Mouse (Mus musculus): ENCODE data around the gene Casp8.
"Not testable (repeated sequence)": the region's sequence is repeated elsewhere in the genome, so short reads cannot be mapped to it uniquely, and the experiment has no call there.

Casp8 gene

DNA sequence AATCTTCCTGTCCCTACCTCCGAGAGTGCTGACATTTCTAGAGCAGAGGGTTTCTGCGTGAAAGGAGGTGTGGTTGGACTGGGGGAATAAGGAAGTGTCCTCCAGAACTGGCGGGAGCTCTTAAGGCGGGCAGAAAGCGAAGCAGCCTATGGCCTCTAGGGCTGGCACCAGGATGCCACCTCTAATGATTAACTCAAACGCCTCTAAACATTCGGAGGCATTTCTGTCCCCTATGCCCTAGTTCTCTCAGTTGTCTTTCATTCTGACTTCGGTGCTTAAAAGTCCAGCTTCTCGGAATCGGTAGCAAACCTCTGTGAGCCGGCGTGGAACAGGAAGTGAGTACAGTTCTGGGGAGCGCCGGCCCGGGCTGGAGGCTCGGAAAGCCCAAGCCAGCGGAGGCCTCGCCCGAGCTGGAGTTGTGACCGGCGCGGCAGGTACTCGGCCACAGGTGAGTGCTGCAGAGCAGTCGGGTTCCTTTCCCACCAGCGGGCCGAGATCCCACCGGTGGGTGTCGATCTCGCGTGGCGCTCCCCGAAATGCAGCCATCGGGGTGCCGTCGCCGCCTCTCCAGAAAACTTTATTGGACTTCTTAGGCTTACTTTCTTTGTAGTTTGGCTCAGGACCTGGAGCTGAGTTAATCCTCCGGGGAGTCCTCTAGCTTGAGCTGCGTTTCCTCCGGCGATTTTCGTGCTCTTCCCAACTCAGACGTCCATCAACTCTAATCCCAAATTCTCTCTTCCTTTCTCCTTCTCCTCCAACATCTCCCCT, at the start of gene Casp8:
TSS of gene Casp8 (plus strand) at position 84 of the 768 bp plus-strand sequence.
- DNase-seq: no peak

DNA sequence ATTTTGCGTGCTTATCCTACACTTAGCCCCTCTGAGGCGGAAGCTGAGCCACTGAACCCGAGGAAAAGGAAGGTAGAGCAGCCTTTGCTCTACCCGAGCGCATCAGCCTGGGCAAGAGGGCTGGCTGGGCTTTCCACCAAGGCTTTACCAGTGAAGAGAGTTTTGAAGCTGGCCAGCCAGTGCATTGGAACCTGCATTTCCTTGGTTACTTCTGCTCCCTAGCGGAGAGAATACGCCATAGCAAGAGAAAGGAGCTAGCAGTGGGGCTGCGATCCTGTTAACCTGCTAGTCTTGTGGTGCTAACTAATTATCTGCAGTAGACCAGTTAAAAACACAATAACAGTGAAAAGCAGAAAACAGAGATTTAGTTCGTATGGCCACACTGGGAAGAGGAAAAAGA, 48.3 kb upstream of the Casp8 start:
- DNase-seq: peak; percentile 62

DNA sequence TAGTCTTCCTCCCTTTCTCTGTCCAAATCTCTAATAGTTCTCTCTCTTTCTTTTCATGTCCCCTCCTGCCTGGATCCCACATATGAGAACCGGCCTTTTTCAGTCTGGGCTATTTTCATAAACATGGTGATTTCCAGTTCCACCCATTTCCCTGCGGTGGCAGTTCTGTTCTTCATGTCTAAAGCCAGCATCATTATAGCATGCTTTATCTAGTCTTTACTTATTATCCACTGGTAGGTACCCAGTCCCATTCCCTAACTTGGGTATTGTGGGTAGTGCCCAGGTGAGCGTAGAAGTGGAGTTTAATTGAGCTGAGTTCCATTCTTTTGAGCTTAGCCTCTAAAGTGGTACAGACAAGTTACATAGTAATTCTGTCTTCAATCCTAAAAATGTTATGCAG, 35.7 kb upstream of the Casp8 start:
- no peak for DNase-seq

DNA sequence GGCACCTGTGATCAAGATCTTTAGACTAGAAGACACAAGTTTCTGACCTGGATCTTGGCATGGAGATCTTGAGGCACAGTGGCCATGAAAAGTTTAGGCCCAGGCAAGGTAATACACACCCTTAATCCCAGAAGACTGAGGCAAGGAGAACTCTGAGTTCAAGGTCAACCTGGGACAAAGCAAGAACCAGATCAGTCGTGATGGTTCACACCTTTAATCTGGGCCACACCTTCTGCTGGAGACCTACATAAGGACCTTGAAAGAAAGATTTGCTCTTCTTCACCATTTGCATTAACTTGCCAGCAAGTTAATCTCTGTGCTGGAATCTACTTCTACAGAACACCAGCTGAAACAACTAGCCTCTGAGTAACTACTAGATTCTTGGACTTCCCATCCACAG, 34.6 kb upstream of the Casp8 start:
- no peak for DNase-seq

DNA sequence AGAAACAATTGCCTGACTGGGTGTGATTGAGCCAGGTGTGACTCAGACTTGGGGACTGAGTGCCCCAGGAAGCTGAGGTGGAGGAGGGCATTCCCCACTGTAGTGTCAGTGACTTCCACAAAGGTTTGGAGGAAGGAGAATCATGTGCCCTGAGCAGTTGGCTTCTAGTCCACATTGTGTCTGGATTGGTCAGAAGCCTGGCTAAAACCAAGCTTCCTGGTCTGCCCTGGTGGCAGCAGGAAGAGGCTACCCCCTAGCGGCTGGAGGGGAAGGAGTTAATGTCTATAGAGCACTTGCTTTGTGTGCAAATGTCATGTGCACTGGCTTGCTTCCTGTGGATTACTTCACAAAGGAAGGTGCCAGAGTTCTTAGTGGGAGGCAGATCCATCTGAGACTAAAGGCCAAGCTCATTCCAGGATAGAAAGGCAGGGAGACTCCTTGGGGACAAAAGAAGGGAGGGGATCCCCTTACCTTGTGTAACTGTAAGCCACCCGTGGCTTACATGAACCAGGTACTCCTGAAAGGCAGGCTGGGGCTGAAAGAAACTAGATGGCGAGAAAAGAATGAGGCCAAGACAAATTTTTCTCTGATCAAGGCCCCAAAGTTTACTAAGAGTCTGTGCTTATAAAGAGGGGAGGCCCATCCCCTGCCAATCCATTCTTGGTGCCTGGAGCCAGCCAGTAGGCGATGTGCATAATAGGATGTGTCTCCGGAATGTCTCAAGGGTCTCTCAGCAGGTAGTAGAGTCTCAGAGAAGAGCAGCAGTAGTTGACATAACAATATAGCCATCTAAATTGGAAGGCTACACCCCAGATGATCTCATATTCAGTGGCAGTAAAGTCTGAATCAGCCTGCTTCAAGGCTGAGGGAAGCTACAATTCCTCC, 33.5 kb upstream of the Casp8 start:
- not testable (repeated sequence) for DNase-seq

DNA sequence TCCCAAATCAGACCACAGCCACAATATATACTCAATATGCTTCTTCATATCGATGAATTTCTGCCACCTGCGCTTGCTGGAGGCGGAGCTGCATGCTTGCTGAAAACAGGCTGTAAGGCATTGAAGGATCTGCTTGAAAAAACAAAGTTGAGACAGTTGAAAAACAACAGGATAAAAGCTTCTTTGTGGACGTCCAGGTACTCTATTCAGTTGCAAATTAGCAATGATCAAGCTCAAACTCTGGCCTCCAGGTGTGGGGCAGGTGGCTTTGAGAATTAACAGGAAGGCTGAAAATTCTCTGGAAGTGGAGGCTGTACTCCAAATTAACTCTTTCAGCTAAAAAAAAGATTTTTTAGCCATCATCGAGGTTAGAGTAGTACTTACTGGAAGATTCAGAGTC, 32.6 kb upstream of the Casp8 start:
- DNase-seq: no peak

DNA sequence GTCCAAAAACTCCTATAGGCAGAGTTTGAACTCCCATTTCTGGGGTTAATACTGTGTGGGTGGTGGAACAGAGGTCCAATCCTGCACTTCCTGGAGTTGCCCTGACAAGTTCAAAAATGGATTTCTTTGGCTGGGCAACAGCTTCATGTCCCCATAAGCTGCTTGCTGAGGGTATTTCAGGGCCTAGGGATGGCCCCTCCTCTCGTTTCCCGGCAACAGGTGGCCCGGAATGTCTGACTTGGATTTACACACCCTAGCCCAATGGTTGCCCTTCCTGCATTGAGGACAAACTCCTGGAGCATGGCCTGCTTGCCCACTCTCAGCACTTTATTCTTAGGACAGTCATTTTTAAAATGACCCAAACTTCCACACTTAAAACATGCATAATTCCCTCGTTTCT, 28.7 kb upstream of the Casp8 start:
- not testable (repeated sequence) for DNase-seq

DNA sequence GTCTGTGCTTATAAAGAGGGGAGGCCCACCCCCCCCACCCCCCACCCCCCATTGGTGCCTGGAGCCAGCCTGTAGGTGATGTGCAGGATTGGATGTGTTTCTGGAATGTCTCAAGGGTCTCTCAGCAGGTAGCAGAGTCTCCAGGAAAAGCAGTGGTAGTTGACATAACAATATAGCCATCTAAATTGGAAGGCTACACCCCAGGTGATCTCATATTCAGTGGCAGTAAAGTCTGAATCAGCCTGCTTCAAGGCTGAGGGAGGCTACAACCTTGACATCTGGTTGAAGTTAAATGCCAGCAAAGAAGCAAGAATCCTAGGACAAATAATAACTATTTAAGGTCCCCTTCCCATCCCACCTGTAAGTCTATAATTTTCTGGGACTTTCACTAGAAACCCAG, 26.0 kb upstream of the Casp8 start:
- no peak for DNase-seq

DNA sequence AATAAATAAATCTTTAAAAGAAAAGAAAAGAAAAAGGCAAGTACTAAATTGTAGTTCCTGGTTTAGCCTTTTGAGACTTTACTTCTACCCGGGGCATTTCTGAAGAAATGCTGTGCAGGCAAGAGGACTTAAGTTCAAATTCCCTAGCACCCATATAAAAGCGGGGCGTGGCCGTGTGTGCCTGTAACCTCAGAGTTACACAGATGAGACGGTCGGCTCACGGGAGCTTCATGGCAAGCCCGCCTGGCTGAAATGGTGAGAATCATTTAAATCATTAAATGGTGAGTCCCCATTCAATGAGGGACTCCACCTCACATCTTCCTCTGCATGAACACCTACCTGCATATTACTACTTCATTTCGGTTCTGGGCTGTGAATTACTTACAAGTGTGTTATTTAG, 25.5 kb upstream of the Casp8 start:
- no peak for DNase-seq

DNA sequence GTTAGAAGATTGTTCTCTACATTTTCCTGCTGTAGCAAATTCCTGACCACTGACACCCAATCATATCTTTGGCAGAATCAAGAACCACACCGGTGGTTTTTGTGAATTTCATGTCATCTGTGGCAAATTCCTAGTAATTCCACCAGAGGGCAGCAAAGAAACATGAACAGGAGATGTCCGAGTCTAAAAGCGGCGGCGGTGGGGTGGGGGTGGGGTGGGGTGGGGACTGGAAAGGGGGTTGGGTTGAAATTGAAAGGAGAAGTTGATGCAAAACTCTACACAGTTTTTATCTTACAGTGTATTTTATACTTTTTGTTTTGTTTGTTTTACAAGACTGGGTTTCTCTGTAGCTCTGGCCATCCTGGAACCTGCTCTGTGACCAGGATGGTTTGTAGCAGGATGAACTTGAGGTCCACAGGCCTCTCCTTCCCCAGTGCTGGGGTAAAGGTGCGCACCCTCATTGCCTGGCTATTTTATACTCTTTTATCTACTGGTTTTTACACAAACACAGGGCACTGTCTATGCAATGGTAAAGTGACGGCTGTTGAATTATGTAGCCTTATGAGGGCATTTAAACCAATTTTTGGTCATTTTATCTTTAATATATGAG, 25.0 kb upstream of the Casp8 start:
- DNase-seq: peak; percentile 34

DNA sequence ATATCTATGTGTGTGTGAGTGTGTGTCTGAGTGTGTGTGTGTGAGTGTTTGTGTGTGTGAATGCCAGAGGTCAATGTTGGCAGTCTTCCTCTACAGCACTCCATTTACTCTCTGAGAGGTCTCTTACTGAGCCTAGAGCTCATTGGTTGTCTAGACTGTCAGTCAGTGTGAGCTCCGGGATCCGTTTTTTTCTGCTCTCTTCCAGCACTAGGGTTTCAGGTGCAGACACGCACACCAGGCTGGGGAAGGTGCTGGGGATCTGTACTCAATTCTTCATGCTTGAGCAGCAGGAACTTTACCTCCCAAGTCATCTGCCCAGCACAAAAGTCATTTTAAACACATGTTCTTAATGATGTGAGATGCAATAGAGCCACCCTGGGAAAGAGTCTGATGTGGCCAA, 23.1 kb upstream of the Casp8 start:
- DNase-seq: no peak

DNA sequence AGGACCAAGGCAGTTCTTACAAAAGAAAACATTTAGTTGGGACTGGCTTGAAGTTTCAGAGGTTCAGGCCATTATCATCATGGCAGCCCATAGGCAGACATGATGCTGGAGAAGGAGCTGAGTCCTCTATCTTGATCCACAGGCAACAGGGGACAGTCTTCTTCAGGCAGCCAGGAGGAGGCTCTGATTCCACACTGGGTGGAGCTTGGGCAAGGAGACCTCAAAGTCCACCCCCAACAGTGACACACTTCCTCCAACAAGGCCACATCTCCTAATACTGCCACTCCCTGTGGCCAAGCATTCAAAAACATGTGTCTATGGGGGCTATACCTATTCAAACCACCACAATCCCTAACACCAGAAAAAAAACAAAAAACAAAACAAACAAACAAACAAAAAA, 21.9 kb upstream of the Casp8 start:
- DNase-seq: no peak

DNA sequence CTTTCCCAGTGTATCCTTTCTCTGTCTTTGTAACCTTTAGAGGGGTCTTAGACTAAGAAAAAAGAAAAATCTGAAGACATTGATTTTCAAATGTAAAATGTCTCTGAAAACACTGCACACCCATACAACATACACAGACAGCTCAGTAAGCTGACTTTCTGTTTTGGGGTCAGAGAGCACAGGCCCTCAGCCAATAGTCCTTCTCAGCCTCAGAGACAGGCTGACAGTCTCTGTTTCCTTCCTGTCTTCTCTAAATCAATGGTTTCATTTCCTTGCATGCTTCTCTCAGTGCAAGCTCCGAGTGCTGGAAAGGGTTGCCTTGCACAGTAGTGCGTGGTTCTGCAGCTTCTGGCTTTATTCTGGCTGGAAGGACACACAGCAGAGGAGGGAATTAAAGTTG, 21.3 kb upstream of the Casp8 start:
- DNase-seq: no peak

DNA sequence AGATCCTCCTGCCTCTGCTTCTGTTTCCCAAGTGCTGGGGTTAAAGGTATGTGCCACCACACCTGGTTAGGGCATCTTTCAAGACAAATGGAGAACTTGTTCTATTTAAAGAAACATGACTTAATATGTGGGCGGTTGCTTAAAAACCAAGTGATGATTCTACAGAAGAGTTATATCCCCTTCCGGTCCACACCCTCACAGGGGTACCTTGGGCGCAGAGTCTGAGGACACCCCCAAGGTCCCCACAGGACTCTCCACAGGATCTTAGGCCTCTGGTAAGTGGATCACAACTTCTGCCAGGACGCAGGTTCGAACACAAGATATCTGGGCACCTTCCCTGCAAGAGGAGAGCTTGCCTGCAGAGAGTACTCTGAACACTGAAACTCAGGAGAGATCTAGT, 19.8 kb upstream of the Casp8 start:
- DNase-seq: no peak

DNA sequence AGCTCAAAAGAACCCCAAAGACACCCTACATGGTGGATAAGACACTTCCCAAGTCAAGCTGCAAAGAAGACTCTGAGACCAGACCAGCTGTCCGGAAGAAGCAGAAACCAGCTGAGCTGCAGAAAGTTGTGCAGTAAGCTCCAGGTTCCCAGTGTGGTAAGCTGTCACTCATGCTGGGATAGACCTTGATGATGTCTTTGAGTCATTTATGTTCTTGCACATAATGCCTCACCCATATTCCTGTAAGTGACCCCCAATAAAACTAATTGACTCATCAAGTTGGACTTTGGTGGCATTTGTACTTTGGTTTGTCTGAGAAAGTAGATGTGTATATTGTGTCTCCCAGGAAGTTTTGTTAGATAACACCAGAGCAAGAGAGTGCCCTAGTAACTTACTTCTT, 17.6 kb upstream of the Casp8 start:
- DNase-seq: no peak

DNA sequence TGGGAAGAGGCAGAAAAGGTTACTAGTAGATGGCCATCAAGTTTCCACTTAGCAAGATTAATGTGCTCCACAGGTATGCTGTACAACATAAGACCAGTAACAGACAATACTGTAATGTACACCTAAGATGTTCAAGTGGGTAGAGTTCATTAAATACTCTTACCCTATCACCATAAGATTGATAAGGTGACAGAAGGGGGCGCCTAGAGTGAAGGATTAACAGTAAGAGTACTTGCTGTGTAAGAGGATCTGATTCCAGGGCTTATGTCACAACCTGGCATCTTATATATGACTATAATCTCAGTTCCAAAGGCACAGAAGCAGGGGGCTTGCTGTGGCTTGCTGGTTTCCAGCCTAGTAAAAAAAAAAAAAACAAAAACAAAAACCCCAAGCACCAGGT, 16.9 kb upstream of the Casp8 start:
- DNase-seq: no peak

DNA sequence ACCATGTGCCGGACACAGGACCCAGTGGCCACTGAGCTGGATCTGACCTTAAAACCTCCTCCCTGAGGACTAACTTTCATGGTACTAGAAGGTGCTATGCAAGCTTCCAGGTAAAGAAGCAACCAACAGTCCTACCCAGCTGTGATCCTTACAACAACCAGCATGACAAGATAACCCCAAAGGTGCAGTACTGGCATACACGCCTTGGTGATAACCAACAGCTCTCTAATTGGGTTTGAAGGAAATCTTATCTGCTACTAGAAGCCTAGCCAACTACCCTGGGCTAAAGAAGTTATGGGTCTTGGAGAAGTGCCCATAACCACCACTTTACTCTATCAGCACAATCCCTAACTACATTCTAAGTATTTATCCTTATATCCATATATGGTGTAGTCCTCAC, 8.9 kb upstream of the Casp8 start:
- DNase-seq: no peak

DNA sequence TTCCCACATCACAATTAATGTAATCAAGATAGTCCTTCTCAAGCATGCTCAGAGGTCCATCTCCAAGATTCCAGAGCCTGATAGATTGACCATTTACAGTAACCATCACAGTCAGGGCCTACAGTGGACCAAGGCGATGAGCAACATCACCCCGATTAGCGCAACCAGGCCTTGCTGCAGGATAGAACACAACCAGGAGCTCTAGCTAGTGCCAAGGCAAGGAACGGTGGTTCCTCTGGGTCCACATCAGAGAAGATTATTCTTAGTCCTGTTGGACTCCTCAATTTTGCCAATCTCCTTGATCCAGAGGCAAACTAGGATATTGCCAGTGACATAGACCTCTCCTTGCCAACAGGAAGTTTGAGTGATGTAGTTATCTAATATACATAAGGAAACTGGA, 6.8 kb upstream of the Casp8 start:
- no peak for DNase-seq

DNA sequence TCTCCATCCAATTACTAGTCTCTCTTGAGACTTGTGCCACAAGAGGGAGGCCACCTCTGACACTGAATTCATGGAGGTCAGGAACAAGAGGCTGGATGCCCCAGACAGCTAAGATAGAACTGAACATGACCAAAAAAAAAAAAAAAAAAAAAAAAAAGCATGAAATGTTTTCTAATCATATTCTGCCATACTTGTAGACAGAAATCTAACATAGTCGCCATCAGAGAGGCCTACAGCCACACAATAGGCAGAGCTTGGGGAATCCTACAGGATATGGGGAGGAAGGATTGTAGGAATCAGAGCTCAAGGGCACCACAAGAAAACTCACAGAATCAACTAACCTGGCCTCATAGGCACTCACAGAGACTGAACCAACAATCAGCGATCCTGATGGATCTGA, 469 bp upstream of the Casp8 start:
- no peak for DNase-seq

DNA sequence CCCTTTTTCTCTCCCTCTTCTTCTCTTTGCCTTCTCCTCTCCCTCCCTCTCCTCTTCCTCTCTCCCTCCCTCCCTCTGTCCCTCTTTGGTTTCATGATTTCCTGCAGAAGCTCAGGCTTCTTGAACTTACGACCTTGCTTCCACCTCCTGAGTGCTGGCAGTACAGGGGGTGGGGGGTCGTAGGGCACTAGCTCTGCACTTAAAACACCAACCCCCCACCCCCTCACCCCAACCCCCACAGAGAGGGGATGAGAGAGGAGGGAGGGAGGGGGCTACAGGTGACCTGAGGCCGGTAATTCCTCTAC, 837 bp downstream of the Casp8 start:
- DNase-seq: no peak

DNA sequence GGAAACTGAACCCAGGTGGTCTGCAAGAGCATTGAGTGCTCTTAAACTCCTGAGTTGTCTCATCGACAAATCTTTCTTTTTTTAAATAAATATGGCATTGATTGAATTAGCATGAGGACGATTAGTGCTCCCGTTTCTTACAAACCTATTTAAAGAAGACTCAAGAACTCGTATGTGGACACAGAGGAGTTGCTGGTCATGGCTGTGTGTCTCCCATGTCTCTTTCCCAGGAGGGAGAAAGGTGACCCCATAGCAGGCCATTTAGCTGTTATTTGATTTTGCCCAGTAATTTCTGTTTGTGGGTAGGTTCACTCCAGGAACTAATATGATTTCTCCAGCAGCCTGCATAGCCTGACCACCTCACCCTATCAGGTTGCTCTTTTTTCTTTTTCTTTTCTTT, 1.7 kb downstream of the Casp8 start:
- no peak for DNase-seq

DNA sequence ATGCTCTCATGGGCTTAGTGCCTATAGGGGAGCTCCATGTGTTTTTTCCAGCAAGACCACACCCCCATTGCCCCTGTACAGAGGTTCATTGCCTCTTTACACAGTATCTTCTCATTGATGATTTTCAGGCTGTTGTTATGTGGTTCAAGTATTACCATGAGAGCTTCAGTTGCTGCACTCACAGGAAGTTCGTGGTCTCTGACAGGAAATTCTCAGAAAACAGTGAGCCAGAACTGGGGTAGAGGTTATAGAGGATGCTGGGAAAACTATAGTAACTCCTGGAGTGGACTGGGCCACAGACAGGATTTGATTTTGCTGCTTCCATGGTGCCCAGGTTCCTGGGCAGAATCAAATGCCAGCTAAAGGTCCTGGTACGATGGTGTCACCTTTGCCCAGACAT, 2.2 kb downstream of the Casp8 start:
- no peak for DNase-seq

DNA sequence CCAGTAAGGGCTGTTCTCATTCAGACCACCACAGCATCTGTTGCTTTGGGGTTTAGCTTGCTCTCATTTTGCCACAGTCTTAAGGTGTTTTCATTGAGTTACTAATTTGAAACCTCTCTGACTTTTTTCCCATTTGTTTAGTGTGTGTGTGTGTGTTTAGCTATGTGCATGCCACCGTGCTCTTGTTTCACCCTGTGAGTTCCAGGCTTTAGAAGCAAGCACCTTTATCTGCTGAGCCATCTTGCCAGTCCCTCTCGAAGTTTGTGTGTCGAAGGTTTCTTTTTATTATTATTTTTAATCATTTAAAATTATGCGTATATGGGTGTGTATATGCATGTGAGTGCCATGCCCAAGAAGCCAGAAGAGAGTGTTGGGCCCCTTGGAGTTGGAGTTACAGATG, 3.7 kb downstream of the Casp8 start:
- DNase-seq: no peak

DNA sequence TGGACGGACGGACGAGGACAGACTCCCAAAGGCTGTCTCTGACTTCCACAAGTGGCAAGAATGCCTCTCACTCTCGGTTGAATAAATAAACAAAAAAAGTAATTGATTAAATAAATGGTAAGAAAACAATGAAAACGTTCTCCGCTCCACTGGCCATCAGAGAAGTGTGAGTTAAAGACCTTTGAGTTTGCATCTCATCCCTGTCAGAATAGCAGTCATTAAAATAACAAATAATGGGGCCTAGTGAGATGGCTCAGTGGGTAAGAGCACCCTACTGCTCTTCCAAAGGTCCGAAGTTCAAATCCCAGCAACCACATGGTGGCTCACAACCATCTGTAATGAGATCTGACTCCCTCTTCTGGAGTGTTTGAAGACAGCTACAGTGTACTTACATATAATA, 5.5 kb downstream of the Casp8 start:
- DNase-seq: not testable (repeated sequence)

All from cerebellum, adult 11 months (tissue).